Mouse (Mus musculus) heart, postnatal 14 days (tissue): ENCODE measurements around the gene Gm9936. TPM values are rescaled to one million over a fixed set of nuclear protein-coding genes. Genes with fewer than 3 reads are reported as not detected.
"Not testable (repeated sequence)": the region's sequence is repeated elsewhere in the genome, so short reads cannot be mapped to it uniquely, and the experiment has no call there.

Experiments used
- DNase-seq, 2 experiments: peaks; one replicate each; pipeline ENCODE4 v3.0.0; 2021 to 2022
- intact Hi-C: fragments of 180-260 bp; cut with DNase I; formaldehyde crosslinking; loops from one replicate; pipeline ENCODE4 v1.15.1; 2025
- total RNA-seq, 2 experiments: library from RNA; stranded (reverse); gene quantifications; 2 replicates each; pipeline ENCODE4 v1.2.3; 2021

Gene Gm9936
- total RNA-seq, 2 experiments from 2014 or later = not detected

- no peak for DNase-seq
- intact Hi-C loops = no loop called here
Measured at GRCm38 (mm10) chr5:114842674-114843073, 15.8 kb downstream of the Gm9936 start.

DNA sequence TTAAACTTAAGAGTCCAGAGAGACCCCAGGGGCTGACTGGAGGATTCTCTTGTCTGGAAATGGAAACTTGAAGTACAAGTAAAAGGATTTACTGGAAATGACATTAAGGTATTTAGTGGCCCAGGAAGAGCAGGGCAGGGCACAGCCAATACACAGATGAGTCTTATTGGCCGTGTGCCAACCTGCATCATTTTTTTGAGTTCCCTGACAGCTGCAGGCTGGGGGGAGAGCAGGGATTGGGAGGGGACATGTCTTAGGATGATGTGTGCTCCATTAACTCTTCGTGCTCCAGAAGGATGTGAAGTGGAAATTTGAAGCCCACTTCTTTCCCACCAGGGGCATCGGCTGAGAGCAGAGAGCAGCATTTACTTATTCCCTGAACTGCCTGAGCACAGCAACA is 16.3 kb downstream of the Gm9936 start:
- DNase-seq, intact Hi-C loops: not testable (repeated sequence)

DNA sequence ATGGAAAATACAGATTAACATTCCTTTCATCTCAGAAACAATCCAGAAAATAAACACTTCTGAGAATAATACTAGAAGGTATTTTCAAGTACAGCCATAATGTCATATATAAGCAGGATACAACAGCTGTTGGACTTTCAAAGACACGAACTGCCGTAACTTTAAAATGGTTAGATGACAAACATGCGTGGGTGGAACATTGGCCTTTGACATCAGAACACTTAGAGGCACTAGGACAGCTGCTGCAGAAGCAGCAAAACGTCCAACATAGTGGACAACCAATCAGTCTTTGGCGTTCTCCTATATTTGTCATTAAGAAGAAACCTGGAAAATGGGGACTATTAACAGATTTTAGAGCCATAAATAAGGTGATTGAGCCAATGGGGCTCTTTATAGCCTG is 18.0 kb downstream of the Gm9936 start:
- DNase-seq, intact Hi-C loops: not testable (repeated sequence)

DNA sequence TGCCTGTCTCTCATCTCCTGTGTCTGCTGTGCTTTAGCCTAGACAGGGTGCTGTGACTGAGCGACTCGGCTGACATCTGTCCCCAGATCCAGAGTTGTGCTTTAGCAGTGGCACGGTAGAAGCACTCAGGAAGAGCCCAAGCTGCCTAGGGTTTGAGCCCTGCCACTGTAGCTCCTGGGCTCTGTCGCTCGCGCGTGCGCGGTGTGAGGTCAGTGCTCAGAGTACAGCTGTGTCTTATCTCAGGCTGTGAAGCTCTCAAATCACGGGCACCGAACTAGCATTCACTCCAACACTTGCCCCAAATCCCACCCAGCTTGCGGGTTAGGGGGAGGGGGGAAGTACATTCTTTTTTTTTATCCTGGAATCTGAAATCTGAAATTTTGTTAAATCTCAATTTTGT is 21.6 kb downstream of the Gm9936 start:
- intact Hi-C loops = no loop called here
- no peak for DNase-seq

DNA sequence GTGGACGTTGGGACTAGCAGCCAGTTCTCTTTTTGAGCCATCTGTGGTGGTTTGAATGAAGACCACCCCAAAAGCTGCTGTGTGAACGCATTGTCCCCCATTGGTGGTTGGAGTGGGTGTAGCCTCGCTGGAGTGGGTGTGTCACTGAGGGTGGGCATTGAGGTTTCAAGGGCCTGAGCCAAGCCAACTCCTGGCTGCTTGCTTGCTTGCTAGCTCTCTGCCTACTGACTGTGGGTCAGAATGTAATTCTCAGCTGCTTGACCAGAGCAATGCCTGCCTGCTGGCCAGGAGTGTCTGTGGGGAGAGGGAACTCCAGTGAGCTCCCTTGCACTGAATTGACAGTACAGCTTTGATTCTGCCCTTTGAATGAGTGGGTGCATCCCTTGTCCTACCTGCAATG is 28.7 kb downstream of the Gm9936 start:
- DNase-seq = no peak
- intact Hi-C loops = no loop called here

- intact Hi-C loops = no loop called here
- DNase-seq = no peak
Measured at GRCm38 (mm10) chr5:114827427-114827826, 31.1 kb downstream of the Gm9936 start.

- DNase-seq = peak; percentile 45 to 52
- intact Hi-C loops = loop anchor here (2.0 kb wide), 1 partner anchor 33 kb away; the partner anchor contains the start of gene Gm9936
Measured at GRCm38 (mm10) chr5:114825978-114826691, 32.3 kb downstream of the Gm9936 start.

GRCm38 (mm10) chr5:114824197-114824596 is 34.3 kb downstream of the Gm9936 start:
- peak; percentile 25 to 39 for DNase-seq
- intact Hi-C loops = loop anchor here (2.0 kb wide), 1 partner anchor 35 kb away; the partner anchor contains the start of gene Gm9936

DNA sequence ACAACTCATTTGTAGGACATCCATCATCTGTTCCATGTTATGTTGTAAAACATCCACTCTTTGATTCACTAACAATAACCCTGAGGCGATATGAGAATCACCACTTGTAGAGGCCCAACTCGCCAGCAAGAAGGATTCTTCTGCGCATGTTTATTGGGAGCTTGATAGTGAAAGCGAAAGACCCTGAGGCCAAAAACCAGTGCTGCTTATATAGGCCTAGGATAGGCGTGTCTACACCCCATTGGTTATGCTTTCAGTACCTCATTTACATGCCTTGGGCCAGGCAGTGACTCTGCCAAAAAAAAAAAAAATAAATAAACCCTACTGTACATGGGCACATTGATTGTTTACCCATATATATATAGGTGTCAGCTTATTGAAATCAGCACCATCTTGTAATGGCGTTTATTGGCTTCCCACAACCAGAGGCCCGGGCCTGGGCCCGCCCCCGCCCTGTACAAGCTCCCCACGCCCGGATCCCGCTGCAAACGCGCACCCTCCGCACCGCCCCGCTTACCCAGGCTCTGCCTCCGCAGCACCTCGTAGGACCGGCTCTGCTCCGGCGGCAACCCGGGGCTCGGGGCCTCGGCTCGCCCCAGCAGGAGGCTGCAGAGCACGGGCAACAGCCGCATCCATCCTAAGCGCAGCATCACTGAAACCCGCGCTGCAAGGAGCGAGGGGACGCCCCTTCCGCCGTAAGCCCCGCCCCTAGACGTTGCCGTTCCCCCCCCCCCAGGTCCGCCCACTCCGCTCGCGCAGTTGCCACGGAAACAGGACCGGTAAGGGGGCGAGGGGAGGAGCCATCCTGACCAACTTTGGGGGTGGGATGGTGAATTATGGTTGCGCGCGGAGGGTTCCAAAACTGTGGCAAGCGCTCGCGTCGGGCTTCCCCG is 35.4 kb downstream of the Gm9936 start, which contains the start of gene 1500011B03Rik:
Gene 1500011B03Rik (minus strand): TSS at position 673 of the 893 bp plus-strand sequence.
- DNase-seq = peak; percentile 65 to 74

DNA sequence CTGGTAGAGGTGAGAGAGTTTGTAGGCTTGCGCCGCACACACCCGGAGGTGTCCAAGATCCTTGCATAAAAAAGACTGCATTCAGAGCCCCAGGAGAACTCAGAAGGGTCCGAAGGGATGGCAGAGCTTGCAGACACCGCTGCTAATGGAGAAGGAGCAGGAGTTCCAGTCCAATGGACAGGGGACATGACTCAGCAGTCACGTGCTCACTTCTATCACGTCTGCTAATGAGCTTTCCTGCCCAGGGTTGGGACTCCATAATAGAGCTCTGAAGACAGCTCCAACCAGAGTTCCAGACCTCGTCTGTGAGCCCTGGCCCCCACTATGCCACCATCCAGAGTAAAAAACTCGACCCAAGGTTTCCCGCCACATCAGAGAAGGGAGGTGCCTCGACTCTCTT is 40.4 kb downstream of the Gm9936 start:
- intact Hi-C loops = no loop called here

More for the DNA sequence above, 35.4 kb downstream of the Gm9936 start, which contains the start of gene 1500011B03Rik:
- intact Hi-C loops = no loop called here

GRCm38 (mm10) chr5:114816599-114816998 is 41.9 kb downstream of the Gm9936 start:
- intact Hi-C loops = no loop called here
- no peak for DNase-seq

More for the DNA sequence above, 40.4 kb downstream of the Gm9936 start:
- no peak for DNase-seq

GRCm38 (mm10) chr5:114813525-114814181 is 44.8 kb downstream of the Gm9936 start:
- intact Hi-C loops = no loop called here
- peak; percentile 85 to 89 for DNase-seq

DNA sequence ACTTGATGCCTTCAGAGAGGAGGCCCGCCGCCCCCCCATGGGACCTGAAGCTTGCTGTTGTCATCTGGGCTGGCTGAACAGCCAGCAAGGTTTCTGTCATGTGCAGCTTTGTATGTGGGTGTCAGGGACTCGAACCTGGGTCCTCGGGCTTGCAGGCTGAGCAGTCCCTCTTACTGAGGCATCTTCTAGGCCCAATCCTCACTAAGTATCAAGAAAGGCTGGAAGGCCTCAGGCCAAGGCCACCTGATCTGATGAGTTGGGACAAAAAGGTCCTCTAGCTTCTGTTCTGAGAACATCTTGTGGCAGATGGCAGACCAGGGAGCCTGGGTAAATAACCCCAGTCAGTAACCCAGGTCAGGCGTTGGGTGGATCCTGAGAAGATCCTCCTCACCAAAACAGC is 48.7 kb downstream of the Gm9936 start:
- intact Hi-C loops = no loop called here
- no peak for DNase-seq

GRCm38 (mm10) chr5:114809181-114809756 is 49.2 kb downstream of the Gm9936 start:
- intact Hi-C loops = no loop called here
- no peak for DNase-seq

- no peak for DNase-seq
- intact Hi-C loops = no loop called here
Measured at GRCm38 (mm10) chr5:114808385-114808784, 50.1 kb downstream of the Gm9936 start.

DNA sequence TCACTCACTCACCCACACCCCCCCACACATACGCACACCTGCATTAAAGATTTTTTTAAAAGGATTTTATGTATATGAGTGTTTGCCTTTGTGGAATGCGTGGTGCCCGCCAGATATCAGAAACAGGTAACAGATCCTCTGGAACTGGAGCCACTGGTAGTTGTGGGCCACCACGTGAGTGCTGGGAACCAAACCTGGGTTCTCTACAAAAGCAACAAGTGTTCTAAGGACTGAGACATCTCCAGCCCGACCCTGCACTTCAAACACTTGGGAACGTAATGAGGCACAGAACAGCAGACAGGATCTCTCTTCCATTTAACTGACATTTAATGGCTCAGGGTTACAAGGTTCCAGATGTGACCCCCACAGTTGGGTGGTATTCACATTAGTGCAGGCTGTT is 50.6 kb downstream of the Gm9936 start:
- intact Hi-C loops = no loop called here

DNA sequence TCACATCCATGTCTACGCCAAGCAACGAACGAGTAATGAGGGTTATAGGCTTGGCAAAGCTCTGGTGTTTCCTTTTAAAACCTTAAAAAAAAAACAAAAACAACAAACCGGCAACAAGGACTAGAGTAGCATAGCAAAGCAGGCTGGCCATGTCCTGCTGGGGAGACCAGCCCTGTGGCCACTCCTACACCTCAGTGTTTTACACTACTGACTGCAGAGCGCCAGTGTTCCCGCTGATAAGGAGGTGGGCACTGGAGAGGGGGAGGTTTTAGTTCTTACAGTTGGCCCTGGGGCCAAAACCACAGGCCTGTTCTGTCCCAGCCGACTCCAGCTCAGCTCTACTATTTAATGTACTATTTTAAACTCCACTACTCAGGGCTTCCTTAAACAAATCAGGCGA is 51.0 kb downstream of the Gm9936 start:
- DNase-seq = no peak
- intact Hi-C loops = no loop called here

More for the DNA sequence above, 50.6 kb downstream of the Gm9936 start:
- no peak for DNase-seq

DNA sequence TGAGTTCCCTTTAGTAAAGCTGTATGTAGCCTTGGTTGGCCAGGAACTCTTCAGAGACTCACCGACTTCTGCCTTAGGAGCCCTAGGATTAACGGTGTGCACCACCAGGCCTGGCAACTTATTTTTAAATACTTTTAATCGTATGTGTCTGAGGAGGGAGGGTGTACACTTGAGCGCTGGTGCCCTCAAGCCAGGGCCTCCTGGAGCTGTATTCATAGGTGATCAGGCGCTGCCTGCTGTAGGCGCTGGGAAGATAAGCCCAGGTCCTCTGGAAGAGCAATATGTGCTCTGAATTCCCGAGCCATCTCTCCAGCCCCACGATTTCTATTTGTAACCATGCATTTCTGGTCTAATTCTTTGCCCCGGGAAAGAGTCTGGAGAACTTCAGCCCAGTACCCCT is 51.4 kb downstream of the Gm9936 start:
- no peak for DNase-seq
- intact Hi-C loops = no loop called here

DNA sequence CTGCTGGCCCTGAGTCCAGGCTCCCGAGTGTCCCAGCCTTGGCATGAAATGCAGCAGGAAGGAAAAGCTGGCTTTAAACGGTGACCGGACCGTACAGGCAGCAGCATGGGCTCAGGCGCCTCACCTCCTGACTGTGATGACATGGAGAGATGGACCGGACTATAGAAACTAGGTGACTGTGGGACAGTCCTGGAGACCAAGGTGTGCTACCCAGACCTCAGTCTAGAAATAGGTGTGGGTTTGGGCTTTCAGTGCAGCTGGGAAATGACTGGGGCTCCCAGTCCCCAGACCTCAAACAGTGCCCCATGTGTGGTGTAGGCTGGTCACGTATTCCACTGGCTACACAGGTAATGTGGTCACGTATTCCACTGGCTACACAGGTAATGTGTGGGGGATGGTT is 51.8 kb downstream of the Gm9936 start:
- no peak for DNase-seq
- intact Hi-C loops = no loop called here
